Mouse (Mus musculus) kidney, postnatal 14 days (tissue): Measurements from ENCODE around the gene Clk2.
A peak's percentile ranks its signal among the peaks of the same experiment; 100 is the strongest.
"Not testable (repeated sequence)": the region's sequence is repeated elsewhere in the genome, so short reads cannot be mapped to it uniquely, and the experiment has no call there.

Experiments
- DNase-seq: peaks from one replicate; pipeline ENCODE4 v3.0.0; 2022; ENCODE audit warnings: mixed read lengths

The Clk2 gene

GRCm38 (mm10) chr3:89161207-89161606, 3.4 kb upstream of the Clk2 start:
- not testable (repeated sequence) for DNase-seq

- no peak for DNase-seq
These were observed 2.8 kb upstream of the Clk2 start for GRCm38 (mm10) chr3:89161786-89162185.

DNA sequence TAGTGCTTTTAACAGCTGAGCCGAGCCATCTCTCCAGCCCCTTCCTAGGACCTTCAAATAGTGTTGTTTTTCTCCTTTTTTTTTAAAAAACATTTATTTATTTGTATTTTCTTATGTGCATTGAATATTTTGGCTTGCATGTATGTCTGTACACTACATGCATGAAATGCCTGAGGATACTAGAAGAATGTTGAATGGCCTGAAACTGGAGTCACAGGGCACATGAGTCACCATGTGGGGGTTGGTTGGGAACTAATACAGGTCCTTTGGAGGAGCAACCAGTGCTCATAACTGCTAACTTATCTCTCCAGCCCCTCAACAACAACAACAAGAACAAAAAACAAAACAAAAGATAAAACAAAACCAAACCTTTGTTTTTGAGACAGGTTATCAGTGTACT, 1.5 kb upstream of the Clk2 start:
- no peak for DNase-seq

- no peak for DNase-seq
These were observed 851 bp upstream of the Clk2 start for GRCm38 (mm10) chr3:89163643-89164245.

DNA sequence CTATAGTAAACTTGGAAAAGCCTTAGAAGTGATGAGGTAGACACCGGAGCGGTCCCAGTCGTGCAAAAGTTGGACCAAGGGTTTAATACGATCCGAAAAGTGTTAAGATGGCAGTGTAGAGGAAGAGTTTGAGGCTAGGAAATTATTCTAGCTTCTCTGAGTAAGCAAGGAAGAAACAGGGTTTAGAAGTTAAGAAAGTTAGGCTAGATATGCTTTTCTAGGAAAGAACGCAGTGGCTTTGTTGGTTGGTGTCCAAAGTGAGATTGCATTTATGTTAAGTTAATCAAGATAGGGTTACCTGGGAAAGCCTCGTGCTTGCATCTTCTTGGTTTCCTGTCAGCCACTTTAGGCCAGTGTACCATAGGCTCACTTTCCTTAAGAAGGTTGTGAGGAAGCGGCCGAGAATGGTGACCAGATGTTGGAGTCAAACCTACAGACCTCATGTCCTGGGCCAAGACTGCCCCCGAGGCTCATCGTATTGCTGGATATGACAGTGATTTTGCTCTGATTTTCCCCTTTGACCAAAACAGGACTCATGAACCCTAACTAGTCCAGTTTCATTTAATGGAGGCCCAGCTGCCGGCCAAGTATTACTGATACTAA, 774 bp downstream of the Clk2 start:
- DNase-seq, result no peak

DNA sequence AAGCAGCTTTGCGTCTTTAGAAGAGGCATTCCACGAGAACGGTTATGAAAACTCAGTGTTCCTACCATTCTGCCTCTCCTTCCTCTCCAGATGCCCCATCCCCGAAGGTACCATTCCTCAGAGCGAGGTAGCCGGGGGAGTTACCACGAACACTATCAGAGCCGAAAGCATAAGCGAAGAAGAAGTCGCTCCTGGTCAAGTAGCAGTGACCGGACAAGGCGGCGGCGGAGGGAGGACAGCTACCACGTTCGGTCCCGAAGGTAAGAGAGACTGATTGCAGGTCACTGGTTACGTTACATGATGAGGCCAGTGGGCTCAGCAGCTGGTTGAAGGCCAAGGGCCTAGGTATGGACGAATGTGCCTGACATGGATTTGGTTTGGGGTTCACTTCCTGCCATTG, 2.4 kb downstream of the Clk2 start:
- DNase-seq, result no peak

DNA sequence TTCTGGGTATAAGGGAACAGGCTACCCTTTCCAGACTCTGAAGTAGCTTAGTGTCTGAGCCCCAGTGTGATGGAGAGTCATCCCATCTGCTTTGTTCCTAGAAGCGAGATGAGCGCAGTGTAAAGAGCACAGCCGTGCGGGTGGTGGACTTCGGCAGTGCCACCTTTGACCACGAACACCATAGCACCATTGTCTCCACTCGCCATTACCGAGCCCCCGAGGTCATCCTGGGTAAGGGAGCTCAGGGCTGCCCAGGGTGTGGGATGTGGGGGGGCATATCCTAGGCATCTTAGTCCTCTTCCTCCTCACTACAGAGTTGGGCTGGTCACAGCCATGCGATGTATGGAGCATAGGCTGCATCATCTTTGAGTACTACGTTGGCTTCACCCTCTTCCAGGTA, 10.2 kb downstream of the Clk2 start:
- no peak for DNase-seq

- DNase-seq, result no peak
These were observed 10.9 kb downstream of the Clk2 start for GRCm38 (mm10) chr3:89175544-89175943.

DNA sequence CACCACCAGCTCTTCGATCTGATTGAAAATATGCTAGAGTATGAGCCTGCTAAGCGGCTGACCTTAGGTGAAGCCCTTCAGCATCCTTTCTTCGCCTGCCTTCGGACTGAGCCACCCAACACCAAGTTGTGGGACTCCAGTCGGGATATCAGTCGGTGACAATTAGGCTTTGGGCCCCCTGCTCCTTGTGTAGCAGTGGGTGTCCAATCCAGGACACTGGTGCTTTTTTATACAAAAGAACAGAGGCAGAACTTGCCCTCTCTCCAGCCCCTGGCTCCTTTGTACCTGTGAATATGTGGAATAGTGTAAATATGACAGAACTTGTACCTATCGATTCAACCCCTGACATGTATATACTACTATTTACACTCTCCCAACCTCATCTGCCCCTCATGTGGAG, 11.8 kb downstream of the Clk2 start:
- no peak for DNase-seq

DNA sequence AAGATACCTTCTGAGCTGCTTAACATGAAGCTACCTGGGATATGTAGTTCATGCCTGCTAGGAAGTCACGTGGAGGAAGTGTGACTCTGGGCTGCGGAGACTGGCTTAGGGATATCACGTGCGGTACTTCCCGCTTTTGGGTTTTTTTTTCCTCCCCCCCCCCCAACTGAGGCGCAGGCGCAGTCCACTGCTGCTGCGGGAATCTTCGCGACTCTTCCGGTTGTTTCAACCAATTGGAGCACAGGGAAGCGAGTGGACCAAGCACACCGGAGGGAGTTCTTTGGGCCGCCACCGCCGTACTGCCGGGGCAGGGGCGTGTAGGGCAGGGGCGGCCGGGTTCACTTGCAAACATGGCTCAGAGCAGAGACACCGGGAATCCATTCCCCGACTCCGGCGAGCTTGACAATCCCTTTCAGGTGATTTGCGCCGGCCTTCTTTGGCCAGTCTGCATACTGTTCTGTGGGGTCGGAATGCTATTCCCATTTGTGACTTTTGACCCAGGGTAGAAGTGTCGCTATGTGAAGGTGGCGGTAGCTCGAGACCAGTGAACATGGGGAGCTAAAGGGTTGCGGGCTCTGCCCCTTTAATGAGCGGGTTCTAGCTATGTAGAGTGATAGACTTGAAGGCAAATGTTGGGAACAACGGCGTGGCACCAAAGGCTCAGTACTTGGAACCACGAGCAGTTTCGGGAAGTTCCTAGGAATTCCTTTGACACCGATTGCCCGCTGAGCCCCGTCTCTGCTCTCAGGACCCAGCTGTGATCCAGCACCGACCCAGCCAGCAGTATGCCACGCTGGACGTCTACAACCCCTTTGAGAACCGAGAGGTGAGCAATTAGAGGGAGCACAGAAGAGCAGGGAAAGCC, 12.9 kb downstream of the Clk2 start, which contains the start of gene Scamp3:
TSS of gene Scamp3 (plus strand) at position 232 of the 865 bp plus-strand sequence.
- DNase-seq, result peak; percentile 93

DNA sequence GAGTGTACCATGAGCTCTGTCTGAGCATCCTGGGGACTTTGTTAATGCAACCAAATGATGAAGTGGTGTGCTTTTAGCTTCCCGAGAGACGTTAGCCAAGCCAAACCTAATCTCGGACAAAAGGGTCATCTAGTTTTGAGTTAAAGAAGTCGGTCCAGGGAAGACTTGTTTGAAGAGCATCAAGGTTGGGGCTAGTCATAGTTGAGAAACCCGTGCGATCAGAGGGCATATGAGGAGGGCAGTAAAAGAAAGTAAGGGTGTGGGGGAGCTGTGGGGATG, 13.5 kb downstream of the Clk2 start:
- DNase-seq, result no peak

DNA sequence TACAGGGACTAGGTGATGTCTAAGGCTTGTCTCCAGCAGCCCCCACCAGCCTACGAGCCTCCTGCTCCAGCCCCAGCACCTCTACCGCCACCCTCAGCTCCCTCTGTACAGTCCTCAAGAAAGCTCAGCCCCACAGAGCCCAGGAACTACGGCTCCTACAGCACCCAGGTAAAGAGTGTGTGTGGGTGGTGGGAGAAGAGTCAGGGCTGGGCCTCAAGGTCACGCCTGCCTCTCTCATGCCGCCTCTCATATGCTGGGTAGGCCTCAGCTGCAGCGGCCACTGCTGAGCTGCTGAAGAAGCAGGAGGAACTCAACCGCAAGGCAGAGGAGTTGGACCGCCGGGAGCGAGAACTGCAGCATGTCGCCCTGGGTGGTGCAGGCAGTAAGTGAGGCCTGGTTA, 14.5 kb downstream of the Clk2 start:
- no peak for DNase-seq

DNA sequence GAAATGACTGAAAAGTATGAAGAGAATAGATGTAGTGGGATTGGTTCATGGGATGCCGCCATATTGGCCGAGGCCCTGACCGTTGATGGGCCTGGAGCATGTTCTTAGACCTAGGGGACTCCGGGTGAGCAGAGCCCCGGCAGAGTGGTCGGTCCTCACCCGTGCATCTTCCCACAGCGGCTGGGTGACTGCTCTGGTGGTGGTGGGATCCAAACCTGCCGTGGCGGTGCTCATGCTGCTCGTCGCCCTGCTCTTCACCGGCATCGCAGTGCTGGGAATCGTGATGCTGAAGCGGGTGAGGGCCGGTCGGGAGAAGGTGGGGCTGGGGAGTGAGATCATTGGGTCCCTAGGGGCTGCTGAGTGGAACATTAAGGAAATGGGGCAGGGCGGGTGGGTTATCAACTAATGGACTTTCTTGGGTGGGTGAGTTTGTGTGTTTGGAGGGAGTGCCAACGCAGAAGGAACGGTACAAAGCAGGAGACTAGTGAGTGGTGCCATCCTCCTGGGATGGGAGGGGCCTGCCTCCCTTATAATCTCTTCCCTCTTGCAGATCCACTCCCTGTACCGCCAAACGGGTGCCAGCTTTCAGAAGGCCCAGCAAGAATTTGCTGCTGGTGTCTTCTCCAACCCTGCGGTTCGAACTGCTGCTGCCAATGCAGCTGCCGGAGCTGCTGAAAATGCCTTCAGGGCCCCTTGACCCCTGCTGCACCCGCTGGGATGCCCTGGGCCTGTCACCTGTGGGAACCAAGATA, 17.3 kb downstream of the Clk2 start:
- no peak for DNase-seq

DNA sequence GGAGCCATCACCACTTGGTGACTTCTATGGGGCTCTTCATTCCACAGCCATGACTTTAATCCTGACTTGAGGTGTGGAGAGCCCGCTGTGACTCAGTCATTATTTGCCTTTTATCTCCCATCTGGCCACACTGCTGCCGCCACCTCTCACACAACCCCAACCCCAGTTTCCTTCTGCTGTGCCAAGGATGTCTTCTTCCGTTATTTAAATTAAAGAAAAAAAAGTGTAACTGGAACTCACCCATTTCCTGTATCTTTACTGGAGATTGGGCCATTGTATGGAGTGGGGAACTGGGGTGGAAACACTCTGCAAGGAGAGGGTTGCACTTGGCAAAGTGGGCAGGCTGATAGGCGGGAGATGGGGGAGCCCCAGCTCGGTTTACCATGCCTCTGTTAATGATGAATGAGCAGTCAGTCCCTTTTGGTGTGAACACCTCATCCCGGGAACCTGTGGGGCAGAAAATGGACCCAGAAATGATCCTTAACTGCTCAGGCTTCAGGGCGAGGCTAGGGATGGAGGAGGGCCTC, 18.0 kb downstream of the Clk2 start:
- DNase-seq, result no peak

DNA sequence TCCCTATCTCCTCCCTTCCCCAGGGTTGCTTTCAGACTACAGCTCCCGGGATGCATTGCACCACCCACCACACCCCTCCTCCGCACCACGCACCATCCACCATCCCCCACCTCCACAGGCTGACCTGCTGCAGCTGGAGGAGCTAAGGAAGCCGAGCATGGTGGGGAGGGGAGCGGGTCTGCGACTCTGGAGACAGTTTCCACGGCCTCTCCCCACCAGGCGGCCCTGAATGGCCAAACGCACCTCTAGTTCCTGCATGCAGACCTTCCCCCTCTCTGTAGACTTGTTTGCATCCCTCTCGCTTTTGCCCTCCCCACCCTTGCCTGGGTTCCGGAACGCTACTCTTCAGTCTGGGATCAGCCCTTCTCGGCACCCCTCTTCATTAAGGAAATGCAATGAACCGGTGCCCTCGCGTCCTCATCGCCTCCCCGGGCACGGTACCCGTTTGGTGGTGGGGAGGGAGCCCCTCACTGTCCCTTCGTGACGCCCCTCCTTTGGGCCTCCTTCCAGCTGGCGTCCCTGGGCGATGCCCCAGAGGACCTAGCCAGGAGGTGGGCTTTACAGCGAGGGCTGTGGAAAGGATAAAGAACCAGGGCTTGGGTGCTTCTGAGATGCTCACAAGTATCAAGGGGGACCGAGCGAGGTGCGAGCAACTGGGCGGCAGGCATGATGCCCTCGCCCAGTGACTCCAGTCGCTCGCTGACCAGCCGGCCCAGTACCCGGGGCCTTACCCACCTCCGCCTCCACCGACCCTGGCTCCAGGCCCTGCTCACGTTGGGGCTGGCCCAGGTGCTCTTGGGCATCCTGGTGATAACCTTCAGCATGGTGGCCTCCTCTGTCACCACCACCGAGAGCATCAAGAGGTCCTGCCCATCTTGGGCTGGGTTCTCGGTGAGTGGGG, 18.7 kb downstream of the Clk2 start, which contains the start of gene Fam189b:
TSS of gene Fam189b (plus strand) at position 86 of the 901 bp plus-strand sequence.
- peak; percentile 90 for DNase-seq

DNA sequence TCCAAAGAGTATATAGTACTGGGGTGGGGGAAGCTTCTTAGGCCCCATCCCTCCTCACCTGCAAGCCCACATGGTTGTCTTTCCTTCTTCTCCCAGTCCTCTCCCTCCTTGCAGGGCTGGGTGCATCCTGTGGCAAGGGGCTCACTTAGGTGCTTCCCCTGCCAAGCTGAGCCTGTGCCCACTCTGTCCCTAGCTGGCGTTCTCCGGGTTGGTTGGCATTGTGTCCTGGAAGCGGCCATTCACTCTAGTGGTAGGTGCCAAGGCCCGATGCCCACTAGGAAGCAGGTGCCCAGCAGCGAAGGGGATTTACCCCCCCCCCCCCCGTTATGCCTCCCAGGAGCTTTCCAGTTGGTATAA, 19.3 kb downstream of the Clk2 start:
- no peak for DNase-seq

DNA sequence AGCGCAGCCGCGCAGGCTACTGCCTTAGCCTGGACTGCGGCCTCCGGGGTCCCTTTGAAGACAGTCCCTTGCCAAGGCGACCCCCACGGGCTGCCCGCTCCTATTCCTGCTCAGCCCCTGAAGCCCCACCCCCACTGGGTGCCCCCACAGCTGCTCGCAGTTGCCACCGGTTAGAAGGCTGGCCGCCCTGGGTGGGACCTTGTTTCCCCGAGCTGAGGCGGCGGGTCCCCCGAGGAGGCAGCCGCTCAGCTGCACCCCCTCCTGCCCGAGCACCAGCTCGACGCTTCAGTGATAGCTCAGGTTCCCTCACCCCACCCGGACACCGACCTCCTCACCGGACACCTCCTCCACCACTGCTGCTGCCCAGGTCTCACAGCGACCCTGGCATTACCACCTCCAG, 22.6 kb downstream of the Clk2 start:
- no peak for DNase-seq

DNA sequence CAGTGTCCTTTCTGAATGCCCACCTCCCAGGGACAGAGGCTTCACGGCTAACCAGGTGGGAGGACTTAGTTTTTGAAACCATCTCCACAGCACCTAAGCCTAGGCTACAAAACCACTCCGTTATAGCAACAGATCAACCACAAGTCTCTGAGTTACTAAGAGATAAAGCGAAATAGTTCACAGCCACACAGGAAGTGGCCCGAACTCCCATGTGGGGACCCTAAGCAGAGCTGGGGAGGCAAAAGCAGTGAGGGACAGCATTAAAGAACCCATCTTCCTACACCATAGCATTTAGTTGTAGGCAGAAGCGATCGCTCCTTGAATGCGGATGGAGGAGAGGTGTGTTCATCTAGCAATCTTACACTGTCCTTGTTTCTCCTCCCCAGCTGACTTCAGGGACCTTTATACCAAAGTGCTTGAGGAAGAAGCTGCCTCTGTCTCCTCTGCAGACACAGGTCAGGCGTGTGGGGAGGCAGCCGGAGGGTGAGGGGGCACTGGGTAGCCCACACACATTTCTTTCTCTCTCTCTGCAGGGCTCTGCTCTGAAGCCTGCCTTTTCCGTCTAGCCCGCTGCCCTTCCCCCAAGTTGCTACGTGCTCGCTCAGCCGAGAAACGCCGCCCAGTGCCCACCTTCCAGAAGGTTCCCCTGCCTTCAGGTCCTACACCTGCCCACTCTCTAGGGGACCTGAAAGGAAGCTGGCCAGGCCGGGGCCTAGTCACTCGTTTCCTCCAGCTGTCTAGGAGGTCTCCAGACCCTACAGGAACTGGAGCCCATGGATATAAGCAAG, 23.3 kb downstream of the Clk2 start:
- no peak for DNase-seq

DNA sequence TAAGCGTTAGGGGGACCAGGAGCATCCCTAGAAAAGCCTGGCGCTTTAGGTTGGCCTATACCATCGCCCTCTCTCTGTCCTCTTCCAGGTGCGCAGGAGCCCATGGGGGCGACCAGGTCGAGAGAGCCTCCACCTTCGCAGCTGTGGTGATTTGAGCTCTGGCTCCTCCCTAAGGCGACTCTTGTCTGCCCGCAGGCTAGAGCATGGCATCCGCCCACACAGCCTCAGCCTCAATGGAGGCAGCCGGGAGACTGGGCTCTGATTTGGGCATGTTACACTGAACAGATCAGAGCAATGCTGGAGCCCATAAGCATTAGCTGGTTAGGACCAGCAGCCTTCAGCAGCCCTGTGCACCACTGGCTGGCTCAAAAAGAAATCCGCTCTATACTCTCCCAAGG, 23.9 kb downstream of the Clk2 start:
- no peak for DNase-seq

- DNase-seq, result no peak
These were observed 25.8 kb downstream of the Clk2 start for GRCm38 (mm10) chr3:89190436-89190835.

GRCm38 (mm10) chr3:89193351-89193750, 28.8 kb downstream of the Clk2 start:
- no peak for DNase-seq
